Mouse (Mus musculus) bone marrow, adult 2 months (tissue): ENCODE measurements around the gene Slc41a2. TPM values are rescaled to one million over a fixed set of nuclear protein-coding genes. Genes with fewer than 3 reads are reported as not detected.

Source experiments
- H3K27ac ChIP-seq: fragments of 200-500 bp; 2 replicates; pipeline ENCODE4 v1.5.1; 2012; ENCODE audit warnings: low read depth, mild to moderate bottlenecking, control low read depth, inconsistent platforms, low read length; ENCODE audit not compliant: control insufficient read depth, poor library complexity, insufficient read depth
- H3K4me1 ChIP-seq: fragments of 200-500 bp; 2 replicates; pipeline ENCODE4 v1.6.1; 2011; ENCODE audit warnings: low read length; ENCODE audit not compliant: control insufficient read depth, insufficient read depth
- H3K4me3 ChIP-seq: fragments of 200-500 bp; replicated peaks from 2 replicates; pipeline ENCODE3; 2011; ENCODE audit warnings: mild to moderate bottlenecking, low read depth, low read length, control low read depth; ENCODE audit not compliant: control insufficient read depth
- CTCF ChIP-seq: fragments of 200-500 bp; IDR thresholded peaks from 2 replicates; pipeline ENCODE4 v1.5.1; 2011; ENCODE audit warnings: low read length, control low read depth; ENCODE audit not compliant: control insufficient read depth, insufficient read depth
- POLR2A ChIP-seq: fragments of 200-500 bp; IDR thresholded peaks from 2 replicates; pipeline ENCODE4 v1.6.1; 2011; ENCODE audit warnings: low read depth, mild to moderate bottlenecking, control low read depth, low read length, borderline replicate concordance; ENCODE audit not compliant: control insufficient read depth
- WGBS: fragments of 180-500 bp; shearing (Covaris S2); methylation state at CpG from one replicate; pipeline ENCODE4 v1.1.7; 2018; 5-methylcytosine and 5-hydroxymethylcytosine counted together
- polyA plus RNA-seq: library from polyadenylated mRNA; stranded (reverse); fragments of >200 nt; gene quantifications from 2 replicates; pipeline ENCODE4 v1.2.4, GENCODE M21; 2011; ENCODE audit warnings: low replicate concordance; ENCODE audit not compliant: missing spikeins, insufficient read depth, insufficient read length

Slc41a2 gene
- polyA plus RNA-seq, result 2.0 and 3.6 TPM in 2 replicates

- WGBS, result 1% methylated on average over 102 of the region's 102 CpGs
- Histone ChIP-seq H3K4me1 (no peaks in the 10 kb centered on the region), H3K27ac (peak within 1 kb of the TSS; percentile 3; the same call in 1 of the 2 replicates), H3K4me3 (peak within 1 kb of the TSS; percentile 61)
- TF ChIP-seq CTCF (no peak), POLR2A (peak; percentile 48; the same call in 1 of the 2 replicates)
These were observed at the start of gene Slc41a2 for GRCm38 (mm10) chr10:83337159-83337951. Gene Slc41a2, minus strand, starts transcription at chr10:83337882.

GRCm38 (mm10) chr10:83385330-83385910, 47.7 kb upstream of the Slc41a2 start:
- 79% methylated on average over 7 of the region's 7 CpGs for WGBS
- no peaks in the 10 kb centered on the region for H3K4me1 ChIP-seq
- H3K4me3 ChIP-seq, result no peak overlapping the region
- H3K27ac ChIP-seq, result no peak overlapping the region
- no peak for TF ChIP-seq POLR2A
- TF ChIP-seq CTCF, result no peak

GRCm38 (mm10) chr10:83384456-83385215, 47.0 kb upstream of the Slc41a2 start:
- no peak for TF ChIP-seq POLR2A
- no peak for TF ChIP-seq CTCF
- 70% methylated on average over 8 of the region's 8 CpGs for WGBS
- Histone ChIP-seq H3K4me3 (peak overlapping the region; percentile 36), H3K27ac (no peak overlapping the region), H3K4me1 (no peaks in the 10 kb centered on the region)

- 72% methylated on average over 13 of the region's 13 CpGs for WGBS
- Histone ChIP-seq H3K4me1 (no peaks in the 10 kb centered on the region), H3K27ac (no peak overlapping the region; the same call in 1 of the 2 replicates), H3K4me3 (peak overlapping the region; percentile 4)
- TF ChIP-seq POLR2A (0 out of 2 replicates have a peak, but pooled peaks have one; percentile 23), CTCF (no peak)
These were observed 46.2 kb upstream of the Slc41a2 start for GRCm38 (mm10) chr10:83383863-83384262.

GRCm38 (mm10) chr10:83382988-83383387, 45.3 kb upstream of the Slc41a2 start:
- no peak for TF ChIP-seq CTCF
- no peak for TF ChIP-seq POLR2A
- no peak overlapping the region for H3K27ac ChIP-seq
- H3K4me3 ChIP-seq, result no peak overlapping the region
- WGBS, result 44% methylated on average over 2 of the region's 2 CpGs
- no peaks in the 10 kb centered on the region for H3K4me1 ChIP-seq

- Histone ChIP-seq H3K4me3 (no peak overlapping the region), H3K27ac (no peak overlapping the region), H3K4me1 (no peaks in the 10 kb centered on the region)
- WGBS, result 82% methylated on average over 4 of the region's 4 CpGs
- TF ChIP-seq POLR2A (no peak), CTCF (no peak)
These were observed 44.8 kb upstream of the Slc41a2 start for GRCm38 (mm10) chr10:83382528-83382927.

GRCm38 (mm10) chr10:83380501-83380900, 42.8 kb upstream of the Slc41a2 start:
- Histone ChIP-seq H3K4me3 (no peak overlapping the region), H3K4me1 (no peaks in the 10 kb centered on the region), H3K27ac (no peak overlapping the region)
- TF ChIP-seq CTCF (no peak), POLR2A (no peak)
- 91% methylated on average over 2 of the region's 2 CpGs for WGBS
